Mouse (Mus musculus) embryonic facial prominence, embryonic 11.5 days (tissue): Measurements from ENCODE around the gene Hoxc8. TPM values are rescaled to one million over a fixed set of nuclear protein-coding genes. Genes with fewer than 3 reads are reported as not detected.

Experiments
- ATAC-seq: fragments of 200-750 bp; cut with Nextera tagmentation; replicated peaks from 2 replicates; pipeline ENCODE4 v1.8.0; 2017; ENCODE audit warnings: low read depth; ENCODE audit not compliant: insufficient number of reproducible peaks, low FRiP score, low TSS enrichment
- DNase-seq: peaks from one replicate; pipeline ENCODE4 v3.0.0-alpha.2; 2015; ENCODE audit warnings: low spot score
- H3K27ac ChIP-seq: fragments of 300-500 bp; sonication (generic); replicated peaks from 2 replicates; pipeline ENCODE4 v1.5.1; 2014; ENCODE audit warnings: mild to moderate bottlenecking, low read depth, low read length, control low read depth
- H3K27me3 ChIP-seq: fragments of 300-500 bp; sonication (generic); 2 replicates; pipeline ENCODE4 v1.6.1; 2014; ENCODE audit warnings: mild to moderate bottlenecking, low read length, moderate library complexity, mixed read lengths; ENCODE audit not compliant: control insufficient read depth, insufficient read depth
- H3K36me3 ChIP-seq: fragments of 300-500 bp; sonication (generic); replicated peaks from 2 replicates; pipeline ENCODE4 v1.6.1; 2014; ENCODE audit warnings: low read depth, mild to moderate bottlenecking, low read length, moderate library complexity, mixed read lengths; ENCODE audit not compliant: control insufficient read depth, insufficient read depth
- H3K4me1 ChIP-seq: fragments of 300-500 bp; sonication (generic); 2 replicates; pipeline ENCODE4 v1.6.1; 2014; ENCODE audit warnings: low read length, mixed read lengths; ENCODE audit not compliant: control insufficient read depth, insufficient read depth
- H3K4me2 ChIP-seq: fragments of 300-500 bp; sonication (generic); 2 replicates; pipeline ENCODE4 v1.6.1; 2014; ENCODE audit warnings: low read depth, mild to moderate bottlenecking, control low read depth, low read length, moderate library complexity
- H3K4me3 ChIP-seq: fragments of 300-500 bp; sonication (generic); 2 replicates; pipeline ENCODE4 v1.5.1; 2014; ENCODE audit warnings: low read depth, low read length, control low read depth
- H3K9ac ChIP-seq: fragments of 300-500 bp; sonication (generic); replicated peaks from 2 replicates; pipeline ENCODE4 v1.6.1; 2014; ENCODE audit warnings: mild to moderate bottlenecking, control low read depth, low read length
- H3K9me3 ChIP-seq: fragments of 300-500 bp; sonication (generic); replicated peaks from 2 replicates; pipeline ENCODE4 v1.6.1; 2016; ENCODE audit warnings: mild to moderate bottlenecking, low read length, inconsistent platforms, mixed read lengths; ENCODE audit not compliant: control insufficient read depth
- WGBS: fragments of 180-500 bp; shearing (Covaris S2); extraction: QIAGEN DNeasy Blood & Tissue Kit; methylation state at CpG from one replicate; pipeline ENCODE4 v1.1.7; 2014; 5-methylcytosine and 5-hydroxymethylcytosine counted together
- microRNA counts: library from miRNA; unstranded; fragments of <30 nt; microRNA quantifications from one replicate; lab custom pipeline; 2016
- microRNA-seq: library from miRNA; unstranded; fragments of <30 nt; microRNA quantifications from one replicate; pipeline ENCODE4, GENCODE M21; 2016; ENCODE audit warnings: borderline number of aligned reads
- polyA plus RNA-seq: library from polyadenylated mRNA; unstranded; fragments of >200 nt; fragmentation: Nextera tagmentation; extraction: Ambion mirVana; gene quantifications from 2 replicates; pipeline ENCODE4 v1.2.1, GENCODE M21; 2014

Hoxc8 gene
- polyA plus RNA-seq, 1 experiment from 2014 or later = not detected

- no peak overlapping the region for H3K27ac ChIP-seq
- H3K9ac ChIP-seq = no peak overlapping the region
- no peaks in the 10 kb centered on the region for H3K36me3 ChIP-seq
- peaks cover 84% of the 10 kb centered on the region for H3K27me3 ChIP-seq
- H3K4me2 ChIP-seq = no peak overlapping the region
- no peaks in the 10 kb centered on the region for H3K9me3 ChIP-seq
- ATAC-seq = no peak
- DNase-seq = peak; percentile 0
- H3K4me1 ChIP-seq = no peaks in the 10 kb centered on the region
- 3% methylated on average over 12 of the region's 12 CpGs for WGBS
- H3K4me3 ChIP-seq = no peak overlapping the region
These were observed 50.2 kb downstream of the Hoxc8 start for GRCm38 (mm10) chr15:103040601-103041000.

GRCm38 (mm10) chr15:103041613-103042012 is 51.2 kb downstream of the Hoxc8 start:
- H3K27me3 ChIP-seq = peaks cover 79% of the 10 kb centered on the region

DNA sequence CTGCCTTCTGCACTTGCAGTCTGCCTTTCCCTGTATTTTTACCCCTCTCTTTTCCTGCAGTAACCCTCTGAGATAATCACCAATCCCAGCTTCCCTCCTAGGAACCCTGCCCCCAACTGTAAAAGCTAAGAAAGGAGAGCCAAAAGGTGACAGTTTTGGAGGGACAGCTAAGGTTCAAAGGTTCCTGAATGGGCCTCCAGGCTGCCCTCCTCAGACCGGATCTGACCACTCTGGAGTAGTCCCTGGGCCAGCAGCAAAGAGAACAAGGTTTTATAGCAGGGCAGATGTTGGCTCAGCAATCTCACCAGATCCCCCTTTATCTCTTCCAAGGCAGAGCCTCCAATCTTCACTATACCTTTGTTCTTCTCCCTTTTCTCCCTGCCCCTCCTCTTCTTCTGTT is 51.8 kb downstream of the Hoxc8 start:
- Histone ChIP-seq H3K4me2 (no peak overlapping the region), H3K27ac (no peak overlapping the region), H3K9me3 (no peaks in the 10 kb centered on the region), H3K4me3 (no peak overlapping the region), H3K36me3 (no peaks in the 10 kb centered on the region), H3K9ac (no peak overlapping the region), H3K27me3 (peaks cover 76% of the 10 kb centered on the region), H3K4me1 (no peaks in the 10 kb centered on the region)
- no peak for DNase-seq
- ATAC-seq = no peak
- 11% methylated on average over 1 of the region's 1 CpGs for WGBS

More at GRCm38 (mm10) chr15:103041613-103042012, 51.2 kb downstream of the Hoxc8 start:
- DNase-seq = peak; percentile 0
- no peak overlapping the region for H3K4me2 ChIP-seq
- no peak overlapping the region for H3K27ac ChIP-seq
- H3K4me3 ChIP-seq = no peak overlapping the region
- no peaks in the 10 kb centered on the region for H3K4me1 ChIP-seq
- ATAC-seq = no peak
- H3K36me3 ChIP-seq = no peaks in the 10 kb centered on the region
- no peaks in the 10 kb centered on the region for H3K9me3 ChIP-seq
- WGBS = 12% methylated on average over 5 of the region's 5 CpGs
- H3K9ac ChIP-seq = no peak overlapping the region

MicroRNAs encoded within 50 kb of the gene (microRNA counts, 519-probe panel; counts per million panel counts)
- microRNA mmu-miR-615-3p (lab: Ali Mortazavi, UCI) = not detected
- not detected for microRNA mmu-miR-615-5p (lab: Ali Mortazavi, UCI)

Small RNA genes within 50 kb of the gene (microRNA-seq; reads per million reads assigned to microRNA genes)
- gene Mir196a-2 = 5.2 reads per million, percentile 4 among the genes with 10 or more reads in this experiment
- 92.7 reads per million, percentile 39 among the genes with 10 or more reads in this experiment for gene Mir615

Other genes with a start within 250 kb of the Hoxc8 start
- gene Hoxc13, start 69.5 kb upstream of the Hoxc8 start, polyA plus RNA-seq = 0.17 TPM in 1 of 2 replicates, not detected in the other
- not detected in 2 replicates for gene Hoxc12, start 53.9 kb upstream of the Hoxc8 start, polyA plus RNA-seq
- gene Hoxc11, start 36.2 kb upstream of the Hoxc8 start, polyA plus RNA-seq = not detected in 2 replicates
- not detected in 2 replicates for gene Hoxc10, start 23.8 kb upstream of the Hoxc8 start, polyA plus RNA-seq
- 0.53 and 1.0 TPM in 2 replicates for gene Hoxc5, start 23.2 kb upstream of the Hoxc8 start, polyA plus RNA-seq
- not detected in 2 replicates for gene Hoxc9, start 14.2 kb upstream of the Hoxc8 start, polyA plus RNA-seq
- 0.17 and 0.43 TPM in 2 replicates for gene Hoxc6, start 7.7 kb downstream of the Hoxc8 start, polyA plus RNA-seq
- 1.6 and 1.7 TPM in 2 replicates for gene Hoxc4, start 28.3 kb downstream of the Hoxc8 start, polyA plus RNA-seq
- gene Smug1, start 176.5 kb downstream of the Hoxc8 start, polyA plus RNA-seq = 17.8 and 20.5 TPM in 2 replicates
- gene Cbx5, start 249.2 kb downstream of the Hoxc8 start, polyA plus RNA-seq = 210 and 217 TPM in 2 replicates
- gene Hnrnpa1, start 249.8 kb downstream of the Hoxc8 start, polyA plus RNA-seq = 1,361 and 1,483 TPM in 2 replicates